Mouse (Mus musculus) lung, adult 2 months (tissue): ENCODE data around the gene Ush1g. TPM values are rescaled to one million over a fixed set of nuclear protein-coding genes. Genes with fewer than 3 reads are reported as not detected.

Experiments
- DNase-seq: peaks from one replicate; pipeline ENCODE4 v3.0.0; 2022
- H3K4me1 ChIP-seq: fragments of 200-500 bp; 2 replicates; pipeline ENCODE4 v1.6.1; 2011; ENCODE audit warnings: low read length; ENCODE audit not compliant: control insufficient read depth, insufficient read depth
- H3K4me3 ChIP-seq: fragments of 200-500 bp; replicated peaks from 2 replicates; pipeline ENCODE3; 2011; ENCODE audit warnings: low read depth, mild to moderate bottlenecking, control low read depth, low read length; ENCODE audit errors: extremely low read depth
- CTCF ChIP-seq: fragments of 200-500 bp; IDR thresholded peaks from 2 replicates; pipeline ENCODE4 v1.5.1; 2011; ENCODE audit warnings: mild to moderate bottlenecking, low read length, control low read depth; ENCODE audit not compliant: insufficient read depth
- POLR2A ChIP-seq: fragments of 200-500 bp; IDR thresholded peaks from 2 replicates; pipeline ENCODE4 v1.6.1; 2011; ENCODE audit warnings: low read depth, mild to moderate bottlenecking, control low read depth, low read length, borderline replicate concordance; ENCODE audit errors: extremely low read depth
- WGBS: fragments of 180-500 bp; shearing (Covaris S2); methylation state at CpG from one replicate; pipeline ENCODE4 v1.1.7; 2018; 5-methylcytosine and 5-hydroxymethylcytosine counted together
- polyA plus RNA-seq: library from polyadenylated mRNA; depleted of rRNA; stranded (reverse); fragments of >200 nt; gene quantifications from 2 replicates; pipeline ENCODE4 v1.2.3, GENCODE M21; 2012

Gene Ush1g
- polyA plus RNA-seq, 1 experiment = 0.11 TPM

DNA sequence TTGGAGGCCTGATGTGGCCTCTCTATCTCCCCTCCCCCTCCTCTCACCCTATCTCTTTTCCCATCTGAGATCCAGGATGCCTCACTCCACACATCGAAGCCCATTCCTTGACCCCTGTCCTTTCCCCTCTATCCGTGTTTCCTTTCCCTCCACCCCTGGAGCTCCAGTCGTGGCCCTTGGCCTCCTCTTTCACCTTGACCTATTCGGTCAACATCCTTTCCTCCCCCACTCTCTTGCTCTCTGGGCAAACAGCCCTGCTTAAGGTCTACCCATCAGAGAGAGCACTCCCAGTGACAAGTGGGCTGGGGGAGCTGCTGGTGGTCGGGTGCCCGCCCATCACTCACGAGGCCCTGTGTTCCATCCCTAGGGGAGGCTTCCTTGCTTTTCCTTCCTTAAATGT is 48.1 kb downstream of the Ush1g start:
- Histone ChIP-seq H3K4me3 (no peak overlapping the region), H3K4me1 (peaks cover 7% of the 10 kb centered on the region; the same call in 1 of the 2 replicates)
- TF ChIP-seq CTCF (no peak), POLR2A (no peak)
- DNase-seq = no peak
- WGBS = 57% methylated on average over 7 of the region's 7 CpGs

- Histone ChIP-seq H3K4me3 (no peak overlapping the region), H3K4me1 (peaks cover 7% of the 10 kb centered on the region; the same call in 1 of the 2 replicates)
- 83% methylated on average over 10 of the region's 10 CpGs for WGBS
- DNase-seq = no peak
- TF ChIP-seq CTCF (no peak), POLR2A (no peak)
Observed at GRCm38 (mm10) chr11:115272894-115273498, 48.8 kb downstream of the Ush1g start.

DNA sequence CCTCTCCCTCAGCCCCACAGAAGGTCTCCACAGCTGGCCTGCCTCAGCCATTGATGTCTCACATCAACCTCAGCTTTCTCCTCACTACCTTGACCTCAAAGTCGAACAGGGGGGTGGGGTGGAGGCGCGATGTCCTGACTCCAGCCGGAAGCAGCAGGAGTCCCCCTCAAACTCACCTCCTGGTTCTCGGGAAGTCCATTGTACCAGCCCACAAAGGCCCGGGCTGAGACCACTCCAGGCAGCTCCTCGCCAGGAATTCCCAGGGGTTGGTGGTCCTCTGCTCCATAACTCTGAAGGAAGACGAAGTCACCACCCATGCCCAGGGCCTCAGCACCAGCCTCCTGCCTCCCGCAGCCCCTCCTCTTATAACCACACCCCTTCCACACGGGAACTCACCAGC is 50.4 kb downstream of the Ush1g start:
- no peak for TF ChIP-seq CTCF
- no peak for TF ChIP-seq POLR2A
- 74% methylated on average over 10 of the region's 10 CpGs for WGBS
- DNase-seq = no peak

DNA sequence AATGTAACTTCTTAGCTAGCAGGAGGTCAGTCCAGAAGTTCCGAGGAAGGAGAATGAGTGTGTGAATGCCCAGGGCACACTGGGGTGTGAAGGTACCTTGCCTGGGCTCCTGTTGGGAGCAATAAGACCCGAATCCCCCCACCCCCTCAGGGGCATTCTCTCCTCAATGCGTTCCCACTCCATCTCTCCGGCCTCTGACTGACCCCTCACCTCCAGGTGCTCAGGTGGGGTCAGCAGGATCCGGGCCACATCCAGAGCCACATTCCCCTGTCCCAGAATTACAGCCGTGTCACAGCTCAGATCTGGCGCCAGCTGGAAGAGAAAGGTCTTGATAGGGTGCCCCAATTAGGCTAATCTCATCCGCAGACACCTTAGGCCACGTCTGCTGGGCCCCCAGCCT is 50.8 kb downstream of the Ush1g start:
- Histone ChIP-seq H3K4me3 (no peak overlapping the region), H3K4me1 (no peaks in the 10 kb centered on the region)
- no peak for TF ChIP-seq CTCF
- no peak for TF ChIP-seq POLR2A
- 71% methylated on average over 9 of the region's 9 CpGs for WGBS
- no peak for DNase-seq

More for the DNA sequence above, 50.4 kb downstream of the Ush1g start:
- no peak overlapping the region for H3K4me3 ChIP-seq
- peaks cover 4% of the 10 kb centered on the region; the same call in 1 of the 2 replicates for H3K4me1 ChIP-seq

GRCm38 (mm10) chr11:115270148-115270861 is 51.5 kb downstream of the Ush1g start:
- Histone ChIP-seq H3K4me1 (no peaks in the 10 kb centered on the region), H3K4me3 (no peak overlapping the region)
- no peak for TF ChIP-seq POLR2A
- peak; percentile 96 for TF ChIP-seq CTCF
- peak; percentile 79 for DNase-seq
- 30% methylated on average over 19 of the region's 19 CpGs for whole genome bisulfite sequencing

GRCm38 (mm10) chr11:115269330-115270066 is 52.3 kb downstream of the Ush1g start:
- 89% methylated on average over 27 of the region's 27 CpGs for WGBS
- DNase-seq = no peak
- no peak overlapping the region for H3K4me3 ChIP-seq
- no peaks in the 10 kb centered on the region for H3K4me1 ChIP-seq
- TF ChIP-seq CTCF (no peak), POLR2A (no peak)

- no peak overlapping the region for H3K4me3 ChIP-seq
- no peaks in the 10 kb centered on the region for H3K4me1 ChIP-seq
- TF ChIP-seq CTCF (no peak), POLR2A (no peak)
- no peak for DNase-seq
- WGBS = 86% methylated on average over 11 of the region's 11 CpGs
Observed at GRCm38 (mm10) chr11:115267958-115268357, 53.9 kb downstream of the Ush1g start.

DNA sequence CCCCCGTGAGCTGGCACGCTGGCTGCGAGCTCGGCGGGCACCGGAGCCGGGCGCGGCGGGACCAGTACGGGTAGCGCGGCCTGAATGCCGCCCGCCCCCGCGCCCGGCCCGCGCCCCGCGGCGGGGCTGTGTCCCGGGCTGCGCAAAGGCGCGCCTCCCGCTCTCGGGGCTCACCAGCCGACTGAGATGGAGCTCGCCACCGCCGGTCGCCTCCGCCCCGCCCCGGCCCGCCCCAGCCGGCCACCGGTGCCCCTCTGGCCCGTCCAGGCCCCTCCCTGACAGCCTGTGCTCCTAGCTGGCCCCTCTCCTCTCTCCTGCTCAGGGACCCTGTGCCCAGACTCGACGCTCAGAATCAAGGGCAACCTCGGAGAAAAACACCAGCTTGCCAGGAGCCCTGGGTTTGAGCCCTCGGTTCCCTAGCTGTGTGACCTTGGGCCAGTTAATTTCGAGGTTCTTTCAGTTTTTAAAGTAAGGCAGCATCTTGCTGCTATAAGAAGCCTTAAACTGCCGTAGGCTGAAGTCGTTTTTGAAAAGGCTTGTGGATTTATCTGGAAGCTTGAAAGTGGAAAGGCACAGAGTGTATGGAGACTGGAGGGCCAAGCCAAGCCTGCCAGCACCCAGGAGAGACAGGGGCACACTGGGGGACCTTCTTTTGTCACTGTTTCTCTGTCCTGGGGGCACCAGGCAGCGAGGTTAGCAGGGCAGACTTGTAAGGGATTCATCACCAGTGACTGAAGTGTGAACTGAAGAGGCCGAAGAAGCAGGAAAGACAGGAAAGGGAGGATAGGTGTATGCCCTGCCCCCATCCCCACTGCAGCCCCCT is 54.6 kb downstream of the Ush1g start, which contains the start of gene Grin2c:
Gene Grin2c (minus strand): TSS at position 183 of the 823 bp plus-strand sequence.
- no peak for TF ChIP-seq POLR2A
- TF ChIP-seq CTCF = no peak
- no peaks in the 10 kb centered on the region for H3K4me1 ChIP-seq
- DNase-seq = no peak
- no peak within 1 kb of the TSS for H3K4me3 ChIP-seq
- 10% methylated on average over 47 of the region's 50 CpGs for WGBS

- DNase-seq = no peak
- H3K4me1 ChIP-seq = no peaks in the 10 kb centered on the region
- no peak for TF ChIP-seq POLR2A
- TF ChIP-seq CTCF = no peak
- WGBS = 5% methylated on average over 21 of the region's 22 CpGs
- no peak overlapping the region for H3K4me3 ChIP-seq
Observed at GRCm38 (mm10) chr11:115266400-115266778, 55.5 kb downstream of the Ush1g start.
